Mouse (Mus musculus): ENCODE measurements around the gene Lrpprc. TPM values are rescaled to one million over a fixed set of nuclear protein-coding genes. Genes with fewer than 3 reads are reported as not detected.

Gene Lrpprc
- polyA plus RNA-seq, 1 experiment from 2014 or later = 49.5 TPM

GRCm38 (mm10) chr17:84658195-84658594 is 132.4 kb downstream of the Lrpprc start:
- H3K36me3 ChIP-seq = peaks cover 3% of the 10 kb centered on the region; the same call in 1 of the 2 replicates

GRCm38 (mm10) chr17:84657782-84658181 is 132.8 kb downstream of the Lrpprc start:
- no peaks in the 10 kb centered on the region for H3K27me3 ChIP-seq
- no peak for ATAC-seq (ENCODE audit: low FRiP score, low read depth)
- H3K4me2 ChIP-seq (replicated peaks) = no peak overlapping the region
- H3K36me3 ChIP-seq = peaks cover 3% of the 10 kb centered on the region; the same call in 1 of the 2 replicates
- no peak overlapping the region for H3K27ac ChIP-seq (replicated peaks)
- H3K9ac ChIP-seq (replicated peaks) = no peak overlapping the region
- 80% methylated on average over 7 of the region's 7 CpGs for WGBS
- no peaks in the 10 kb centered on the region for H3K9me3 ChIP-seq
- H3K4me3 ChIP-seq = no peak overlapping the region
- H3K4me1 ChIP-seq = peaks cover 15% of the 10 kb centered on the region; the same call in 1 of the 2 replicates

More at GRCm38 (mm10) chr17:84658195-84658594, 132.4 kb downstream of the Lrpprc start:
- no peak overlapping the region for H3K4me3 ChIP-seq
- WGBS = 60% methylated on average over 5 of the region's 5 CpGs
- H3K4me1 ChIP-seq = peaks cover 15% of the 10 kb centered on the region; the same call in 1 of the 2 replicates
- H3K27me3 ChIP-seq = no peaks in the 10 kb centered on the region
- H3K9me3 ChIP-seq = no peaks in the 10 kb centered on the region
- ATAC-seq (ENCODE audit: low FRiP score, low read depth) = no peak
- H3K4me2 ChIP-seq (replicated peaks) = no peak overlapping the region
- no peak overlapping the region for H3K9ac ChIP-seq (replicated peaks)
- no peak overlapping the region for H3K27ac ChIP-seq (replicated peaks)

GRCm38 (mm10) chr17:84657422-84657732 is 133.2 kb downstream of the Lrpprc start:
- Histone ChIP-seq H3K4me1 (peaks cover 15% of the 10 kb centered on the region; the same call in 1 of the 2 replicates), H3K4me3 (no peak overlapping the region), H3K36me3 (peaks cover 3% of the 10 kb centered on the region; the same call in 1 of the 2 replicates), H3K9me3 (no peaks in the 10 kb centered on the region), H3K4me2 (replicated peaks) (no peak overlapping the region), H3K27ac (replicated peaks) (no peak overlapping the region), H3K27me3 (no peaks in the 10 kb centered on the region), H3K9ac (replicated peaks) (no peak overlapping the region)
- WGBS = 85% methylated on average over 3 of the region's 3 CpGs
- ATAC-seq (ENCODE audit: low FRiP score, low read depth) = no peak

- Histone ChIP-seq H3K9me3 (no peaks in the 10 kb centered on the region), H3K4me1 (peaks cover 15% of the 10 kb centered on the region; the same call in 1 of the 2 replicates), H3K36me3 (peaks cover 3% of the 10 kb centered on the region; the same call in 1 of the 2 replicates), H3K27ac (replicated peaks) (peak overlapping the region; percentile 11; the same call in 1 of the 2 replicates), H3K4me3 (no peak overlapping the region), H3K9ac (replicated peaks) (no peak overlapping the region), H3K4me2 (replicated peaks) (no peak overlapping the region), H3K27me3 (no peaks in the 10 kb centered on the region)
- no peak for ATAC-seq (ENCODE audit: low FRiP score, low read depth)
- WGBS = 67% methylated on average over 19 of the region's 19 CpGs
Measured at GRCm38 (mm10) chr17:84656653-84657421, 133.8 kb downstream of the Lrpprc start.

GRCm38 (mm10) chr17:84656205-84656604 is 134.4 kb downstream of the Lrpprc start:
- H3K36me3 ChIP-seq = peaks cover 3% of the 10 kb centered on the region; the same call in 1 of the 2 replicates
- ATAC-seq (ENCODE audit: low FRiP score, low read depth) = no peak
- H3K27ac ChIP-seq (replicated peaks) = peak overlapping the region; percentile 11; the same call in 1 of the 2 replicates
- H3K4me2 ChIP-seq (replicated peaks) = no peak overlapping the region
- H3K4me3 ChIP-seq = no peak overlapping the region
- no peaks in the 10 kb centered on the region for H3K9me3 ChIP-seq
- no peaks in the 10 kb centered on the region for H3K27me3 ChIP-seq
- WGBS = 84% methylated on average over 5 of the region's 5 CpGs
- H3K9ac ChIP-seq (replicated peaks) = no peak overlapping the region
- peaks cover 15% of the 10 kb centered on the region; the same call in 1 of the 2 replicates for H3K4me1 ChIP-seq

Other genes starting within 250 kb of the Lrpprc start
- gene Dync2li1, start 164.3 kb downstream of the Lrpprc start, polyA plus RNA-seq (2016; fragmentation: Nextera tagmentation; extraction: Ambion mirVana) = 31.5 and 33.3 TPM in 2 replicates
- 0.08 TPM in 1 of 2 replicates, not detected in the other for gene Abcg8, start 114.5 kb downstream of the Lrpprc start, polyA plus RNA-seq (2016; fragmentation: Nextera tagmentation; extraction: Ambion mirVana)
- gene Abcg5, start 107.8 kb downstream of the Lrpprc start, polyA plus RNA-seq (2016; fragmentation: Nextera tagmentation; extraction: Ambion mirVana) = 1.2 and 4.4 TPM in 2 replicates
- 104 and 108 TPM in 2 replicates for gene Ppm1b, start 166.0 kb upstream of the Lrpprc start, polyA plus RNA-seq (2016; fragmentation: Nextera tagmentation; extraction: Ambion mirVana)
- gene Slc3a1, start 237.6 kb upstream of the Lrpprc start, polyA plus RNA-seq (2016; fragmentation: Nextera tagmentation; extraction: Ambion mirVana) = 0.48 and 0.56 TPM in 2 replicates